Mouse (Mus musculus) spleen, adult 2 months (tissue): ENCODE measurements at regions not wholly inside any gene's neighbourhood (a gene's known extent, or its start where the extent isn't known, plus 50 kb on each side); places are given as distances from the start of the nearest gene placed in this dataset.

Source experiments
- CTCF ChIP-seq: fragments of 200-500 bp; IDR thresholded peaks from 2 replicates; pipeline ENCODE4 v1.5.1; 2011; ENCODE audit warnings: mild to moderate bottlenecking, inconsistent platforms; ENCODE audit not compliant: insufficient read depth, insufficient read length, insufficient replicate concordance; ENCODE audit errors: extremely low read depth
- POLR2A ChIP-seq: fragments of 200-500 bp; IDR thresholded peaks from 2 replicates; pipeline ENCODE4 v1.6.1; 2011; ENCODE audit warnings: low read depth, low read length, inconsistent platforms

DNA sequence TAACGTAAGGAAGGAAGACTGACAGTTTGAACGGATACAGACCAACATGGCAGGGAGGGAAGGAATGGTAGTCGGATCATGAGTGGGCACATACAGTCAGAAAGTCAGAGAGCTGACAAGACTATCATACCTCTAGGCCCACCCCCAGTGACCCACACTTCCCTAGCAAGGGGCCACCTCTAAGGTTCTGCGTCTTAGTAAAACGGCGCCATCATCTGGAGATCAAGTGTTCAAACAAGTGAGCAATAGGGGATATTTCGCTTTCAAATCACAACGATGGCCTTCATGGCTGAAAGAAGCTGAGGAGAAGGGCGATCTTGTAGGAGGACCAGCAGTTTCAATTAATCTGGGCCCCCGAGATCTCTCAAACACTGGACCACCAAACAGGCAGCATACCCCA is 196.1 kb downstream of the 4933412E24Rik start:
- TF ChIP-seq POLR2A (no peak), CTCF (no peak)
